Comparison of ENCODE assay signal across 15 mouse cellular contexts in genomic region chr12:112117649-112118048, GRCm38 (mm10). TPM values are rescaled to one million over a fixed set of nuclear protein-coding genes. Genes with fewer than 3 reads are reported as not detected.
DNase-seq lines count a peak whose midpoint lies in the region; ATAC-seq lines count a peak whose summit lies in the region.
"Had no signal": no experiment of that assay in that cellular context is flagged by ENCODE, and none has a peak within 500 bp of the region (broad histone marks: within the 10 kb centered on the region; RNA-seq: fewer than 3 reads in every experiment).

No protein-coding gene starts in this region.

- no peaks in the 10 kb centered on the region for H3K9me3 ChIP-seq in hindbrain, embryonic 10.5 days
- H3K9me3 ChIP-seq in hindbrain, embryonic 11.5 days (ENCODE audit: control insufficient read depth, low read length) = no peaks in the 10 kb centered on the region
- H3K9me3 ChIP-seq in liver, embryonic 11.5 days (ENCODE audit: control insufficient read depth, low read length) = no peaks in the 10 kb centered on the region
- H3K9me3 ChIP-seq: heart, embryonic 13.5 days; hindbrain, embryonic 13.5 days had no signal

- no peak overlapping the region for H3K9ac ChIP-seq in hindbrain, embryonic 11.5 days (ENCODE audit: low read depth, low read length)
- H3K9ac ChIP-seq in liver, embryonic 11.5 days (ENCODE audit: low read depth, low read length) = no peak overlapping the region
- H3K9ac ChIP-seq: heart, embryonic 13.5 days; hindbrain, embryonic 13.5 days had no signal

- intact Hi-C loops in left cerebral cortex, postnatal 25 days (cut with DNase I) = loop anchor here (10.0 kb wide), 2 partner anchors 357 to 427 kb away; no protein-coding TSS in a partner anchor

- ATAC-seq in hindbrain, embryonic 11.5 days (ENCODE audit: low FRiP score) = no peak
- ATAC-seq in liver, embryonic 11.5 days (replicated peaks; ENCODE audit: low FRiP score) = no peak
- ATAC-seq in CD4-positive, CD25-positive, alpha-beta regulatory T cell, adult 4 months = no peak

- H3K4me2 ChIP-seq in hindbrain, embryonic 11.5 days (replicated peaks; ENCODE audit: low read depth, low read length) = no peak overlapping the region
- no peak overlapping the region for H3K4me2 ChIP-seq in liver, embryonic 11.5 days
- H3K4me2 ChIP-seq: heart, embryonic 13.5 days; hindbrain, embryonic 13.5 days had no signal

- H3K4me1 ChIP-seq in hindbrain, embryonic 10.5 days (replicated peaks) = peaks cover 33% of the 10 kb centered on the region
- H3K4me1 ChIP-seq in hindbrain, embryonic 11.5 days (replicated peaks; ENCODE audit: control insufficient read depth, insufficient read depth, low read length) = 0 out of 2 replicates have a peak, but pooled peaks cover 2% of the 10 kb centered on the region
- 0 out of 2 replicates have a peak, but pooled peaks cover 3% of the 10 kb centered on the region for H3K4me1 ChIP-seq in liver, embryonic 11.5 days (replicated peaks; ENCODE audit: control insufficient read depth, insufficient read depth, low read length)

- DNase-seq in hindbrain, embryonic 10.5 days (ENCODE audit: low spot score) = no peak
- no peak for DNase-seq in hindbrain, embryonic 11.5 days (ENCODE audit: low spot score)
- peak; percentile 43 to 66 for DNase-seq in urinary bladder, adult 18-20 months (ENCODE audit: low spot score in 2 of 2)
- no peak for DNase-seq in urinary bladder, postnatal 10 days (ENCODE audit: low spot score)
- DNase-seq in left cerebral cortex, postnatal 25 days (ENCODE audit: low spot score in 2 of 2) = peak; percentile 57 to 93
- no peak for DNase-seq in liver, embryonic 11.5 days (ENCODE audit: low spot score)
- DNase-seq in adipocyte (ENCODE audit: low spot score) = no peak
- DNase-seq: adrenal gland, postnatal 25 days; cerebellum, adult 11 months; kidney, adult 8-10 months had no signal

- no peak overlapping the region for H3K4me3 ChIP-seq in hindbrain, embryonic 10.5 days
- no peak overlapping the region for H3K4me3 ChIP-seq in hindbrain, embryonic 11.5 days (ENCODE audit: low read depth, low read length)
- no peak overlapping the region for H3K4me3 ChIP-seq in liver, embryonic 11.5 days (ENCODE audit: low read depth, low read length)
- H3K4me3 ChIP-seq: heart, embryonic 13.5 days; hindbrain, embryonic 13.5 days had no signal

- no peaks in the 10 kb centered on the region for H3K36me3 ChIP-seq in hindbrain, embryonic 10.5 days
- H3K36me3 ChIP-seq in hindbrain, embryonic 11.5 days (ENCODE audit: control insufficient read depth, insufficient read depth, low read length) = no peaks in the 10 kb centered on the region
- H3K36me3 ChIP-seq in liver, embryonic 11.5 days (ENCODE audit: control insufficient read depth, insufficient read depth, low read length) = no peaks in the 10 kb centered on the region
- H3K36me3 ChIP-seq: heart, embryonic 13.5 days; hindbrain, embryonic 13.5 days had no signal

- H3K27me3 ChIP-seq in hindbrain, embryonic 10.5 days (ENCODE audit: insufficient read depth, poor library complexity, severe bottlenecking) = peaks cover 18% of the 10 kb centered on the region
- 0 out of 2 replicates have a peak, but pooled peaks cover 2% of the 10 kb centered on the region for H3K27me3 ChIP-seq in hindbrain, embryonic 11.5 days (ENCODE audit: control insufficient read depth, insufficient read depth, low read length)
- H3K27me3 ChIP-seq in liver, embryonic 11.5 days (replicated peaks; ENCODE audit: control insufficient read depth, insufficient read depth, low read length) = no peaks in the 10 kb centered on the region

- WGBS in hindbrain, embryonic 10.5 days = 86% methylated on average over 7 of the region's 7 CpGs
- WGBS in hindbrain, embryonic 11.5 days = 82% methylated on average over 7 of the region's 7 CpGs
- 75% methylated on average over 7 of the region's 7 CpGs for WGBS in liver, embryonic 11.5 days

- peak overlapping the region; percentile 6 for H3K27ac ChIP-seq in hindbrain, embryonic 10.5 days
- no peak overlapping the region for H3K27ac ChIP-seq in hindbrain, embryonic 11.5 days (ENCODE audit: low read depth, low read length)
- no peak overlapping the region for H3K27ac ChIP-seq in liver, embryonic 11.5 days (ENCODE audit: low read depth, low read length)
- H3K27ac ChIP-seq: heart, embryonic 13.5 days; hindbrain, embryonic 13.5 days had no signal

RNA-seq across cellular contexts. Expression of gene Aspg, which starts 11.2 kb away (rescaled TPM):
- 1.4 and 2.1 TPM in 2 replicates for polyA plus RNA-seq in hindbrain, embryonic 10.5 days (2016; fragmentation: Nextera tagmentation; extraction: Ambion mirVana)
- 0.52 and 0.65 TPM in 2 replicates for polyA plus RNA-seq in hindbrain, embryonic 11.5 days (2014; fragmentation: Nextera tagmentation; extraction: Ambion mirVana)
- 1 to 10 TPM; 4.2 to 4.4 TPM for total RNA-seq in left cerebral cortex, postnatal 25 days (2021)
- 0.38 and 0.73 TPM in 2 replicates for polyA plus RNA-seq in liver, embryonic 11.5 days (2014; fragmentation: Nextera tagmentation; extraction: Ambion mirVana)
- not detected for polyA plus RNA-seq in CD4-positive, CD25-positive, alpha-beta regulatory T cell, adult 4 months (2017; shearing (Covaris generic))
- total RNA-seq: gastrocnemius, adult 18-20 months; megakaryocyte progenitor cell, adult 5-6 weeks had no signal

RNA-seq across cellular contexts. Expression of gene Kif26a, which starts 28.4 kb away (rescaled TPM):
- 2.7 and 3.1 TPM in 2 replicates for polyA plus RNA-seq in hindbrain, embryonic 10.5 days (2016; fragmentation: Nextera tagmentation; extraction: Ambion mirVana)
- 2.0 and 2.2 TPM in 2 replicates for polyA plus RNA-seq in hindbrain, embryonic 11.5 days (2014; fragmentation: Nextera tagmentation; extraction: Ambion mirVana)
- total RNA-seq in left cerebral cortex, postnatal 25 days (2021) = 1 to 10 TPM; 4.6 to 4.8 TPM
- 0.52 and 0.59 TPM in 2 replicates for polyA plus RNA-seq in liver, embryonic 11.5 days (2014; fragmentation: Nextera tagmentation; extraction: Ambion mirVana)
- polyA plus RNA-seq in CD4-positive, CD25-positive, alpha-beta regulatory T cell, adult 4 months (2017; shearing (Covaris generic)) = not detected
- total RNA-seq: megakaryocyte progenitor cell, adult 5-6 weeks had no signal

Comparison
In these comparisons a context has a peak if more than half of its experiments do, and no peak if none do; other contexts are left out.
1. DNase-seq: peak in urinary bladder, adult 18-20 months (2 of 2) and left cerebral cortex, postnatal 25 days (2 of 2); none in hindbrain, embryonic 10.5 days (single experiment), hindbrain, embryonic 11.5 days (single experiment), urinary bladder, postnatal 10 days (single experiment), liver, embryonic 11.5 days (single experiment) and adipocyte (single experiment).